Mouse (Mus musculus): ENCODE measurements around the gene Scamp5.

DNA sequence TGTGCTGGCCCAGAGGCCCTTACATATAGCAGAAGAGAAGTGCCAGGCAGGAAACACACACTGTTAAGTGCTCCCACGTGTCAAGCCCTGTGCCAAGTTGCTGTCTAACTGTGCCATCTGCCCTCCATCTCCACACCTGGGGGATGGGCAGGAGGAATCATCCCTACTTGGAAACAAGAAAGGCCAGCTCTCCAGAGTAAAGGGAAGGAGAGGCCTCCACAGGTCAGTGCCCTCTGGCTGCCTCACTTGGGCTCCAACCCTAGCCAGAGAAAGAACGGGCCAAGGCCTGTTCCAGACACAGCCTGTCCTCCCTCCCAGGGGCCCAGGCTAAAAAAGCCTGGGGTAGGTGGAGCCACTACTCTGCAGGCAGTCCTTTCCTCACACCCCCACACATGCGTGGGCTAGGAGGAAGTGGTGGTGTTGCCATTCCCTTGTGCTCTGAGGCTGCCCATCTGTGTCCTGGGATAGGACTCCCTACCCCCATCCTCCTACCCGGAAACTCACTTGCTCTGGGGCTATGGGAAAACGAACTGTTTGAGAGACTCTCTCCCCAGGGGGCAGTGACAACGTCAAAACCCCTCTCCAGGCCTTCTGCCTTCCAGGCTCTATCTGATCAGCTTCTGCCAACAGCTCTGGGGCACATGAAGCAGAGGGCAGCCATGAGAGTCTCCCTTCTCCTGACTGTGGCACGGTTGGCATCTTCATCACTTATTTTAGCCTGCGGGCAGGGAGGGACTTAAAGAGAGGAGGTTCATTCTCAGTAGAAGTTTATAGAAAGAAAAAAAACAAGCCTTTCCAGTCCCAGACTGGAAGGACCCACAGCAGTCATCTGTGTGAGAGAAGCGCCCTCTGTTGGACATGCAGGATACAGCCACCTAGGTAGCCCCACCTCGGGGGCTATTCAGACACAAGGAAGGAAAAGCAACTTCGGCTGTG is 34.5 kb downstream of the Scamp5 start:
- TF ChIP-seq CTCF (IDR thresholded peaks at IDR 0.05; ENCODE audit: low read depth) (peak; percentile 87), EP300 (IDR thresholded peaks at IDR 0.05; ENCODE audit: low read depth) (peak; percentile 4; the same call in 1 of the 2 replicates)
